Mouse (Mus musculus) MEL (cell line): ENCODE results near the gene Kitl. TPM values are rescaled to one million over a fixed set of nuclear protein-coding genes. Genes with fewer than 3 reads are reported as not detected.

Source experiments
- DNase-seq: peaks from one replicate; pipeline ENCODE4 v3.0.0; 2011; ENCODE audit warnings: low read depth, low spot score
- H3K27ac ChIP-seq: 2 replicates; pipeline ENCODE4 v1.5.1; 2012; ENCODE audit warnings: low read depth, mild to moderate bottlenecking, control low read depth, low read length, moderate library complexity; ENCODE audit not compliant: control insufficient read depth
- H3K27me3 ChIP-seq, 2 experiments: fragments of 150-350 bp in 1 of 2; sonication (generic) in 1 of 2; 2 replicates each; pipeline ENCODE4 v1.6.1; 2012; ENCODE audit warnings: low read length in 2 of 2, mild to moderate bottlenecking in 2 of 2, improper control_type of control experiment in 1 of 2, moderate library complexity in 1 of 2; ENCODE audit not compliant: insufficient read depth in 2 of 2, control insufficient read depth in 1 of 2
- H3K36me3 ChIP-seq, 2 experiments: 2 replicates each; pipeline ENCODE4 v1.6.1; 2012 to 2014; ENCODE audit warnings: low read length in 2 of 2, improper control_type of control experiment in 1 of 2, inconsistent platforms in 1 of 2, mild to moderate bottlenecking in 1 of 2; ENCODE audit not compliant: insufficient read depth in 2 of 2, control insufficient read depth in 1 of 2
- H3K4me1 ChIP-seq, 2 experiments: fragments of 150-350 bp in 1 of 2; sonication (generic) in 1 of 2; 2 replicates each; pipeline ENCODE4 v1.6.1; 2012; ENCODE audit warnings: low read length in 2 of 2, improper control_type of control experiment in 1 of 2, mild to moderate bottlenecking in 1 of 2; ENCODE audit not compliant: insufficient read depth in 2 of 2, control insufficient read depth in 1 of 2
- H3K4me3 ChIP-seq, 2 experiments: fragments of 150-350 bp in 1 of 2; sonication (generic) in 1 of 2; 2 replicates each; pipeline ENCODE4 v1.5.1; 2012; ENCODE audit warnings: low read depth in 2 of 2, low read length in 2 of 2, mild to moderate bottlenecking in 2 of 2, moderate library complexity in 2 of 2, control low read depth in 1 of 2, improper control_type of control experiment in 1 of 2; ENCODE audit not compliant: control insufficient read depth in 1 of 2, insufficient read depth in 1 of 2
- H3K79me2 ChIP-seq: 2 replicates; pipeline ENCODE4 v1.6.1; 2012; ENCODE audit warnings: mild to moderate bottlenecking, low read length, moderate library complexity; ENCODE audit not compliant: control insufficient read depth, poor library complexity, insufficient read depth
- H3K9ac ChIP-seq: 2 replicates; pipeline ENCODE4 v1.6.1; 2012; ENCODE audit warnings: low read depth, mild to moderate bottlenecking, control low read depth, low read length, moderate library complexity; ENCODE audit not compliant: control insufficient read depth, poor library complexity, severe bottlenecking
- H3K9me3 ChIP-seq: fragments of 150-350 bp; sonication (generic); replicated peaks from 2 replicates; pipeline ENCODE4 v1.6.1; 2012; ENCODE audit warnings: mild to moderate bottlenecking, low read length, improper control_type of control experiment, moderate library complexity; ENCODE audit not compliant: insufficient read depth
- GATA1 ChIP-seq: IDR thresholded peaks from 2 replicates; pipeline ENCODE4 v1.6.1; 2011; ENCODE audit warnings: low read depth, low read length, improper control_type of control experiment
- KAT2A ChIP-seq: conservative IDR thresholded peaks from 2 replicates; pipeline ENCODE4 v1.6.1; 2012; ENCODE audit warnings: low read depth, low read length, improper control_type of control experiment, inconsistent platforms
- MEF2A ChIP-seq: IDR thresholded peaks from 2 replicates; pipeline ENCODE4 v1.6.1; 2014; ENCODE audit warnings: low read depth, mild to moderate bottlenecking, inconsistent platforms, low read length, improper control_type of control experiment; ENCODE audit not compliant: poor library complexity, insufficient replicate concordance, severe bottlenecking; ENCODE audit errors: extremely low read depth
- MXI1 ChIP-seq: IDR thresholded peaks from 2 replicates; pipeline ENCODE4 v1.6.1; 2011; ENCODE audit warnings: mild to moderate bottlenecking, low read depth, low read length, improper control_type of control experiment
- MYC ChIP-seq: IDR thresholded peaks from 2 replicates; pipeline ENCODE4 v1.6.1; 2011; ENCODE audit warnings: low read depth, mild to moderate bottlenecking, low read length, improper control_type of control experiment, moderate library complexity
- NELFE ChIP-seq: IDR thresholded peaks from 2 replicates; pipeline ENCODE4 v1.6.1; 2011; ENCODE audit warnings: low read depth, low read length, improper control_type of control experiment
- NRF1 ChIP-seq: IDR thresholded peaks from 2 replicates; pipeline ENCODE4 v1.6.1; 2014; ENCODE audit warnings: low read depth, mild to moderate bottlenecking, inconsistent platforms, low read length, improper control_type of control experiment, moderate library complexity; ENCODE audit not compliant: poor library complexity, insufficient read depth, severe bottlenecking
- POLR2AphosphoS5 ChIP-seq: IDR thresholded peaks from 2 replicates; pipeline ENCODE4 v1.6.1; 2012; ENCODE audit warnings: low read depth, borderline replicate concordance, mild to moderate bottlenecking, inconsistent platforms, low read length, moderate library complexity, mixed read lengths
- RAD21 ChIP-seq: IDR thresholded peaks from 2 replicates; pipeline ENCODE4 v1.6.1; 2011; ENCODE audit warnings: mild to moderate bottlenecking, low read depth, low read length, improper control_type of control experiment
- UBTF ChIP-seq: IDR thresholded peaks from 2 replicates; pipeline ENCODE4 v1.6.1; 2012; ENCODE audit warnings: low read depth, mild to moderate bottlenecking, inconsistent platforms, low read length, improper control_type of control experiment, moderate library complexity, borderline replicate concordance; ENCODE audit not compliant: insufficient read depth
- polyA plus RNA-seq, 2 experiments: library from polyadenylated mRNA; stranded (reverse) in 1 of 2; unstranded in 1 of 2; fragments of >175 nt in 1 of 2; fragments of >200 nt in 1 of 2; gene quantifications; 2 replicates each; pipeline versions ENCODE4 v1.2.1 to v1.2.4; 2012; ENCODE audit warnings: low replicate concordance in 2 of 2, low read depth in 1 of 2; ENCODE audit not compliant: insufficient read length in 2 of 2, insufficient read depth in 1 of 2, missing spikeins in 1 of 2
- total RNA-seq: library from RNA; depleted of rRNA; stranded (reverse); fragments of 300-350 nt; gene quantifications from 2 replicates; pipeline ENCODE4 v1.2.3, GENCODE M21; 2012

Gene Kitl
- total and polyA plus RNA-seq, 3 experiments, result not detected

DNA sequence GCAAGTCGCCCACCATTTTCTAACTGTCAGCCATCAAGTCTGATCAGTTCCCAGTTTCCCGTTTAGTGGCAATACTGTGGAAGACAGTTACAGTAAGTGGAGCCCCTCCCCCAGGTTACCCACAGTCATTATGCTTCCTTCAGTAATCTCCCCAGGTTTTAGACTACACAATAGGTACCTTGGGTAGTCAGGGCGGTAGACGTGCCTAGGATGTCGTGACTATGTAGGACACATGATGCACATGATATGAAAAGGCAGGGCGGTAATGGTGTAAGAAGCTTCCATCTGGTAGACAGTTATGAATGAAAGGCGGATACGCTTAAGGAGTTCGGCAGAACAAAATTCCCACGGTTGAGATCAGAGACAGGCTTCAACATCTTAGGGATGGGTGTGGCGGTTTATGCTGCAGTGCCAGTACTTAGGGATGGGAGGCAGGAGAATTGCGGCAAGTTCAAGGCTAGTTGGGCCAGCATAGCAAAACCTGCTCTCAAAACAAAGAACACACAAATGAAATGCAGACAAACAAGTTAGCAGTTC lies 15.6 kb downstream of the Kitl start:
- no peak for TF ChIP-seq POLR2AphosphoS5

DNA sequence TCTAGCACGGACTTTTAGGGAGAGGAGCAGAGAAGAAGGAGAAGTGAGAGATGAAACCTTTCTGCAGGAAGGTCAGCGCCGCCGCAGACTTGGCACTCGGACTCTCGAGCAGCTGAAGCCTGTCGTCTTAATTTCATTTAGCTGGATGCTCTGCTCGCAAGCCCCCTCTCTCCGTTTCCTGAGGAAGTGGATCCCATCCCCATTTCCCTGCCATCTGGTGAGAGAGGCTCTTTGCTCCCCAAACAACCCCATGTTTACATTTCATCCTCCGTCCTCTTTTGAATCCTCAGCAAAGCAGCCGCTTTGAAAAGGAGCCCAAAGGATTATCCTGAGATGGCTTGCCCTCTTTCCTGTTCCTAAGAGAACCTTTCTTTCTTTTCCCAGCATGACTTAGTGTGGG lies 16.2 kb downstream of the Kitl start:
- Histone ChIP-seq H3K9me3 (no peaks in the 10 kb centered on the region), H3K27ac (no peak overlapping the region), H3K9ac (no peak overlapping the region), H3K4me1 (no peaks in the 10 kb centered on the region), H3K4me3 (no peak overlapping the region), H3K27me3 (no peaks in the 10 kb centered on the region), H3K79me2 (no peaks in the 10 kb centered on the region), H3K36me3 (no peaks in the 10 kb centered on the region)
- TF ChIP-seq POLR2AphosphoS5, result no peak
- DNase-seq, result no peak

More for the DNA sequence above, 15.6 kb downstream of the Kitl start:
- H3K4me3 ChIP-seq, result no peak overlapping the region
- no peaks in the 10 kb centered on the region for H3K36me3 ChIP-seq
- DNase-seq, result no peak
- H3K27me3 ChIP-seq, result no peaks in the 10 kb centered on the region
- H3K9me3 ChIP-seq, result no peaks in the 10 kb centered on the region
- no peak overlapping the region for H3K9ac ChIP-seq
- no peaks in the 10 kb centered on the region for H3K4me1 ChIP-seq
- no peak overlapping the region for H3K27ac ChIP-seq
- H3K79me2 ChIP-seq, result no peaks in the 10 kb centered on the region

DNA sequence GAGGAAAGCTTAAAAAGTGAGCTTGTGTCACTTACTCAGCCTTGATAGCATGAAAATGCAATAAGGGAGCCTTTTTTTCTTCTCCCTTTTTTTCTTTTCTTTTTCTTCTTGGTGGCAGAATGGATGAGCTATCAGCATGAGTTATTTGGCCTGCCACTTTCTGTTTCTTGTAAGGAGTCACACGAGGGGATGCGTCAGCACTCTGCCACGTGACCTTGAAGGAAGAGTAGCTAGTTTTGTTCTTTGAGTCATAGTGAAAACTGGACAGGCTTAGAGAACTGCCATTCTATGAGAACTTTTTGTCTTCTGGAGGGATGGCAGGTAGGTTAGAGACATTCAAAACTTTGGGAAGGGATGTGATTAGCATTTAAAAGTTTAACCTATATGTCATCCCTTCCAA lies 17.1 kb downstream of the Kitl start:
- H3K4me3 ChIP-seq, result no peak overlapping the region
- TF ChIP-seq UBTF (no peak), MYC (no peak), RAD21 (no peak), GATA1 (no peak), NELFE (no peak), NRF1 (no peak), KAT2A (no peak), MEF2A (no peak), MXI1 (no peak)
- no peak for DNase-seq
- no peaks in the 10 kb centered on the region for H3K79me2 ChIP-seq
- H3K4me1 ChIP-seq, result no peaks in the 10 kb centered on the region
- no peak overlapping the region for H3K27ac ChIP-seq
- H3K9me3 ChIP-seq, result no peaks in the 10 kb centered on the region
- H3K36me3 ChIP-seq, result no peaks in the 10 kb centered on the region
- H3K9ac ChIP-seq, result no peak overlapping the region
- H3K27me3 ChIP-seq, result no peaks in the 10 kb centered on the region
